Mouse (Mus musculus) kidney, adult 11 months (tissue): Measurements from ENCODE around the gene Kcns3.
"Not testable (repeated sequence)": the region's sequence is repeated elsewhere in the genome, so short reads cannot be mapped to it uniquely, and the experiment has no call there.

Source experiments
- DNase-seq: peaks from one replicate; pipeline ENCODE4 v3.0.0; 2022

The Kcns3 gene

GRCm38 (mm10) chr12:11066865-11067264 is 84.0 kb downstream of the Kcns3 start:
- DNase-seq: no peak

GRCm38 (mm10) chr12:11052676-11053075 is 98.2 kb downstream of the Kcns3 start:
- DNase-seq: not testable (repeated sequence)

- DNase-seq: no peak
These were observed 109.0 kb downstream of the Kcns3 start for GRCm38 (mm10) chr12:11041821-11042220.
